ENCODE assay signal across 18 mouse cellular contexts in the genomic region with DNA sequence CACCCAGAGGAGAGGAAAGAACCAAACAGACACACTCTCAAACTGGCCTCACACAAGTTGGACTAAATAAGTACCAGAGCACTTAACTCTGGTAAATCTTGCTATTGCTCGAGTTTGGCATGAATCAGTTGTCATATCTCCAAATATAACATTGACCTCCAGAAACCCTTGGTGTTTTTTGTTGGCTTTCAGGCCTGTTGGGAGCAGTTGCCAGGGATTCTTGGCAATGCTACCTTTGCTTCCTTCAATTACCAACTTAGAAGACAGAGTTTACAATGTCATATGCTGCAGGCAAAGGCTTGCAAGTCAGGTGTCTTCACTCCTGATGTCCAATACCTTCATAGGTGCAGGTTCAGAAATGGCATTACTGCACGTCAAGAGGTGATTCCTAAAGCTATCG. TPM values are rescaled to one million over a fixed set of nuclear protein-coding genes. Genes with fewer than 3 reads are reported as not detected.
A peak's percentile ranks its signal among the peaks of the same experiment; 100 is the strongest.
DNase-seq lines count a peak whose midpoint lies in the region; ATAC-seq lines count a peak whose summit lies in the region.
"Had no signal": no experiment of that assay in that cellular context is flagged by ENCODE, and none has a peak within 500 bp of the region (broad histone marks: within the 10 kb centered on the region; RNA-seq: fewer than 3 reads in every experiment).

No protein-coding gene starts in this region.

- WGBS in kidney, embryonic 15.5 days = 90% methylated on average over 3 of the region's 3 CpGs

- DNase-seq in gastrocnemius, adult 18-20 months (ENCODE audit: low spot score) = peak; percentile 78
- no peak for DNase-seq in gastrocnemius, postnatal 36 days
- peak; percentile 15 for DNase-seq in kidney, adult 9 months
- peak; percentile 40 for DNase-seq in gonadal fat pad, adult 2 months (ENCODE audit: low read depth)
- peak; percentile 65 for DNase-seq in skeletal muscle tissue, adult 2 months (ENCODE audit: low read depth, low spot score)
- DNase-seq in natural killer cell, adult 2 months (ENCODE audit: low spot score in 2 of 2) = no peak
- DNase-seq in layer of hippocampus, postnatal 10 days (ENCODE audit: low spot score in 2 of 2) = no peak
- DNase-seq: kidney, adult 8-10 months; right cerebral cortex, postnatal 25 days had no signal

- no peak overlapping the region for H3K27ac ChIP-seq in kidney, embryonic 15.5 days
- H3K27ac ChIP-seq: hindbrain, postnatal 0 days; macrophage; stomach, postnatal 0 days had no signal

- no peaks in the 10 kb centered on the region for H3K27me3 ChIP-seq in kidney, embryonic 15.5 days
- H3K27me3 ChIP-seq: Patski had no signal

- H3K4me3 ChIP-seq in kidney, embryonic 15.5 days (replicated peaks) = no peak overlapping the region

- no peak overlapping the region for H3K9ac ChIP-seq in kidney, embryonic 15.5 days
- H3K9ac ChIP-seq: lung, embryonic 14.5 days had no signal

- ATAC-seq in kidney, embryonic 15.5 days (replicated peaks; ENCODE audit: low FRiP score) = no peak
- ATAC-seq: activated CD4-positive, CD25-positive, alpha-beta regulatory T cell, adult 4 months; Patski had no signal

- no peak overlapping the region for H3K4me2 ChIP-seq in kidney, embryonic 15.5 days
- H3K4me2 ChIP-seq: liver, embryonic 11.5 days; lung, embryonic 14.5 days; midbrain, embryonic 11.5 days had no signal

- no peaks in the 10 kb centered on the region for H3K36me3 ChIP-seq in kidney, embryonic 15.5 days

- H3K9me3 ChIP-seq in kidney, embryonic 15.5 days (replicated peaks) = no peaks in the 10 kb centered on the region

- intact Hi-C loops in gastrocnemius, postnatal 36 days (cut with DNase I) = no loop called here

- peaks cover 14% of the 10 kb centered on the region for H3K4me1 ChIP-seq in kidney, embryonic 15.5 days

RNA-seq across cellular contexts. Expression of a gene that starts 26.0 kb away (rescaled TPM):
- 100 to 1,000 TPM; 496 to 567 TPM for total RNA-seq in gastrocnemius, adult 18-20 months (2021)
- total RNA-seq in gastrocnemius, postnatal 36 days (2021) = 100 to 1,000 TPM; 512 to 573 TPM
- 45.8 and 46.6 TPM in 2 replicates for polyA plus RNA-seq in kidney, embryonic 15.5 days (2015; fragmentation: Nextera tagmentation; extraction: Ambion mirVana)
- 39.3 and 56.7 TPM in 2 replicates for polyA plus RNA-seq in gonadal fat pad, adult 2 months (2012; rRNA removed)
- total RNA-seq in layer of hippocampus, postnatal 10 days (2021) = 10 to 100 TPM; 26.3 to 27.6 TPM

Comparison
In these comparisons a context has a peak if more than half of its experiments do, and no peak if none do; other contexts are left out.
1. DNase-seq: peak in gastrocnemius, adult 18-20 months (single experiment), kidney, adult 9 months (single experiment), gonadal fat pad, adult 2 months (single experiment) and skeletal muscle tissue, adult 2 months (single experiment); none in gastrocnemius, postnatal 36 days (0 of 2), natural killer cell, adult 2 months (0 of 2) and layer of hippocampus, postnatal 10 days (0 of 2).
2. RNA of a gene that starts 26.0 kb away (total RNA-seq): 512 to 573 TPM in gastrocnemius, postnatal 36 days and 496 to 567 TPM in gastrocnemius, adult 18-20 months; 26.3 to 27.6 TPM in layer of hippocampus, postnatal 10 days; every median in the first group is over 10 times any median in the second.